ENCODE assay signal across 18 mouse cellular contexts in the genomic region with DNA sequence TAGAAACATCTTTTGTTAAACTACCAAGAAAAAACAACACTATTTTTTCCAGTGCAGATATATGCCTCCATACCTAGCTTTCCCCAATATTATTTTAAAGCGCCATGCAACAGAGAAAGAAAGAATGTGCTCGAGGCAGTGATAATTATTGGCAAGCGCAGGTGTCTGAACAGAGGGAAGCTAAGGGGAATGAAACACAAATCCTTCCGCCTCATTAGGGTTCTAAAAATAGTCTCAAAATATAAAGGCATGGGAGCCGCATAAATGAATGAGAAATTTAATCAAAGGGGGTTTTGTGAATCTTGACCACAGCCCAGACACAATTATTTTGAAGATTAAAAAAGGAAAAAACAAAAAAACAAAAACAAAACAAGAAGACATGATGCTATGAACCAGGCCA. TPM values are rescaled to one million over a fixed set of nuclear protein-coding genes. Genes with fewer than 3 reads are reported as not detected.
DNase-seq lines count a peak whose midpoint lies in the region; ATAC-seq and TF ChIP-seq lines count a peak whose summit lies in the region.
"Had no signal": no experiment of that assay in that cellular context is flagged by ENCODE, and none has a peak within 500 bp of the region (broad histone marks: within the 10 kb centered on the region; RNA-seq: fewer than 3 reads in every experiment).

No protein-coding gene starts in this region.

- no peak overlapping the region for H3K9ac ChIP-seq in embryonic facial prominence, embryonic 14.5 days (ENCODE audit: low read depth, low read length)
- no peak overlapping the region for H3K9ac ChIP-seq in hindbrain, embryonic 14.5 days
- H3K9ac ChIP-seq in midbrain, postnatal 0 days (replicated peaks; ENCODE audit: low read length, poor library complexity, severe bottlenecking), result no peak overlapping the region
- H3K9ac ChIP-seq: heart, embryonic 15.5 days; neural tube, embryonic 13.5 days; stomach, embryonic 15.5 days had no signal

- no peak overlapping the region for H3K4me2 ChIP-seq in embryonic facial prominence, embryonic 14.5 days (ENCODE audit: low read depth, low read length)
- no peak overlapping the region for H3K4me2 ChIP-seq in hindbrain, embryonic 14.5 days (replicated peaks)
- no peak overlapping the region for H3K4me2 ChIP-seq in midbrain, postnatal 0 days (ENCODE audit: low read depth, low read length, poor library complexity, severe bottlenecking)
- H3K4me2 ChIP-seq: heart, embryonic 15.5 days; neural tube, embryonic 13.5 days; stomach, embryonic 15.5 days had no signal

- no peak overlapping the region for H3K27ac ChIP-seq in embryonic facial prominence, embryonic 14.5 days (replicated peaks; ENCODE audit: low read depth, low read length)
- H3K27ac ChIP-seq in embryonic facial prominence, embryonic 10.5 days (replicated peaks), result no peak overlapping the region
- H3K27ac ChIP-seq in hindbrain, embryonic 14.5 days, result 0 out of 2 replicates have a peak overlapping the region, but pooled peaks have one; percentile 16
- H3K27ac ChIP-seq in hindbrain, embryonic 10.5 days, result no peak overlapping the region
- H3K27ac ChIP-seq in midbrain, postnatal 0 days (ENCODE audit: low read depth, low read length), result no peak overlapping the region
- H3K27ac ChIP-seq: heart, embryonic 15.5 days; neural tube, embryonic 13.5 days; stomach, embryonic 15.5 days had no signal

- no peaks in the 10 kb centered on the region for H3K27me3 ChIP-seq in embryonic facial prominence, embryonic 14.5 days (replicated peaks; ENCODE audit: control insufficient read depth, insufficient read depth, low read length)
- H3K27me3 ChIP-seq in embryonic facial prominence, embryonic 10.5 days (replicated peaks; ENCODE audit: low read depth, poor library complexity, severe bottlenecking), result no peaks in the 10 kb centered on the region
- H3K27me3 ChIP-seq in hindbrain, embryonic 14.5 days (ENCODE audit: control insufficient read depth, insufficient read depth, low read length), result no peaks in the 10 kb centered on the region
- H3K27me3 ChIP-seq in hindbrain, embryonic 10.5 days (ENCODE audit: insufficient read depth, poor library complexity, severe bottlenecking), result no peaks in the 10 kb centered on the region
- H3K27me3 ChIP-seq in midbrain, postnatal 0 days (ENCODE audit: insufficient read depth, low read length), result no peaks in the 10 kb centered on the region
- H3K27me3 ChIP-seq: heart, embryonic 15.5 days; neural tube, embryonic 13.5 days; Patski; stomach, embryonic 15.5 days had no signal

- H3K4me3 ChIP-seq in embryonic facial prominence, embryonic 14.5 days (ENCODE audit: low read depth, low read length), result no peak overlapping the region
- no peak overlapping the region for H3K4me3 ChIP-seq in embryonic facial prominence, embryonic 10.5 days
- H3K4me3 ChIP-seq in hindbrain, embryonic 14.5 days (replicated peaks; ENCODE audit: low read length), result no peak overlapping the region
- no peak overlapping the region for H3K4me3 ChIP-seq in hindbrain, embryonic 10.5 days
- H3K4me3 ChIP-seq in midbrain, postnatal 0 days (ENCODE audit: low read depth, low read length), result no peak overlapping the region
- H3K4me3 ChIP-seq: heart, embryonic 15.5 days; neural tube, embryonic 13.5 days; stomach, embryonic 15.5 days had no signal

- WGBS in embryonic facial prominence, embryonic 14.5 days, result 65% methylated on average over 5 of the region's 5 CpGs
- 71% methylated on average over 5 of the region's 5 CpGs for WGBS in embryonic facial prominence, embryonic 10.5 days
- WGBS in hindbrain, embryonic 14.5 days, result 34% methylated on average over 5 of the region's 5 CpGs
- WGBS in hindbrain, embryonic 10.5 days, result 76% methylated on average over 5 of the region's 5 CpGs
- WGBS in midbrain, postnatal 0 days, result 35% methylated on average over 5 of the region's 5 CpGs

- TF ChIP-seq CTCF in midbrain, postnatal 0 days (IDR thresholded peaks at IDR 0.05), result no peak

- no peaks in the 10 kb centered on the region for H3K4me1 ChIP-seq in embryonic facial prominence, embryonic 14.5 days (ENCODE audit: control insufficient read depth, insufficient read depth, low read length)
- H3K4me1 ChIP-seq in embryonic facial prominence, embryonic 10.5 days, result 0 out of 2 replicates have a peak, but pooled peaks cover 4% of the 10 kb centered on the region
- 0 out of 2 replicates have a peak, but pooled peaks cover 4% of the 10 kb centered on the region for H3K4me1 ChIP-seq in hindbrain, embryonic 14.5 days (replicated peaks; ENCODE audit: control insufficient read depth, insufficient read depth, low read length)
- H3K4me1 ChIP-seq in hindbrain, embryonic 10.5 days (replicated peaks), result peaks cover 7% of the 10 kb centered on the region; the same call in 1 of the 2 replicates
- H3K4me1 ChIP-seq in midbrain, postnatal 0 days (ENCODE audit: insufficient read depth, low read length), result no peaks in the 10 kb centered on the region
- H3K4me1 ChIP-seq: stomach, embryonic 15.5 days had no signal

- peak; percentile 54 for DNase-seq in embryonic facial prominence, embryonic 14.5 days (ENCODE audit: low spot score)
- no peak for DNase-seq in embryonic facial prominence, embryonic 10.5 days (ENCODE audit: low spot score)
- no peak for DNase-seq in hindbrain, embryonic 14.5 days (ENCODE audit: low spot score)
- no peak for DNase-seq in hindbrain, embryonic 10.5 days (ENCODE audit: low spot score)
- DNase-seq in Muller cell, postnatal 12 days (ENCODE audit: inconsistent ontology term), result peak; percentile 90
- DNase-seq in midbrain, postnatal 0 days (ENCODE audit: low spot score), result peak; percentile 55
- DNase-seq in layer of hippocampus, postnatal 10 days (ENCODE audit: low spot score in 2 of 2), result no peak
- DNase-seq: adrenal gland, postnatal 36 days; cerebellum, adult 8-10 months; kidney, adult 8-10 months; kidney, postnatal 14 days; layer of hippocampus, postnatal 36 days; lung, postnatal 4 days; thymus, postnatal 25 days had no signal

- ATAC-seq in embryonic facial prominence, embryonic 14.5 days (ENCODE audit: low read depth), result no peak
- no peak for ATAC-seq in hindbrain, embryonic 14.5 days (ENCODE audit: low FRiP score)
- ATAC-seq in midbrain, postnatal 0 days (ENCODE audit: low FRiP score), result no peak
- ATAC-seq: Patski had no signal

- no peaks in the 10 kb centered on the region for H3K9me3 ChIP-seq in embryonic facial prominence, embryonic 14.5 days (ENCODE audit: control insufficient read depth, low read length)
- H3K9me3 ChIP-seq in embryonic facial prominence, embryonic 10.5 days, result no peaks in the 10 kb centered on the region
- no peaks in the 10 kb centered on the region for H3K9me3 ChIP-seq in hindbrain, embryonic 14.5 days (ENCODE audit: control insufficient read depth, low read length)
- no peaks in the 10 kb centered on the region for H3K9me3 ChIP-seq in hindbrain, embryonic 10.5 days
- H3K9me3 ChIP-seq in midbrain, postnatal 0 days (ENCODE audit: low read length), result no peaks in the 10 kb centered on the region
- H3K9me3 ChIP-seq: heart, embryonic 15.5 days; neural tube, embryonic 13.5 days; stomach, embryonic 15.5 days had no signal

- H3K36me3 ChIP-seq in embryonic facial prominence, embryonic 14.5 days (ENCODE audit: control insufficient read depth, insufficient read depth, low read length), result no peaks in the 10 kb centered on the region
- H3K36me3 ChIP-seq in embryonic facial prominence, embryonic 10.5 days (replicated peaks), result no peaks in the 10 kb centered on the region
- H3K36me3 ChIP-seq in hindbrain, embryonic 14.5 days (replicated peaks; ENCODE audit: control insufficient read depth, insufficient read depth), result no peaks in the 10 kb centered on the region
- no peaks in the 10 kb centered on the region for H3K36me3 ChIP-seq in hindbrain, embryonic 10.5 days
- no peaks in the 10 kb centered on the region for H3K36me3 ChIP-seq in midbrain, postnatal 0 days (ENCODE audit: insufficient read depth, low read length)
- H3K36me3 ChIP-seq: heart, embryonic 15.5 days; neural tube, embryonic 13.5 days; stomach, embryonic 15.5 days had no signal

RNA-seq across cellular contexts. Expression of a gene that starts 23.5 kb away (rescaled TPM):
- polyA plus RNA-seq in embryonic facial prominence, embryonic 14.5 days (2014; fragmentation: Nextera tagmentation; extraction: Ambion mirVana), result 9.7 and 10.6 TPM in 2 replicates
- polyA plus RNA-seq in embryonic facial prominence, embryonic 10.5 days (2016; fragmentation: Nextera tagmentation; extraction: Ambion mirVana), result 9.0 and 9.8 TPM in 2 replicates
- 3.9 and 4.2 TPM in 2 replicates for polyA plus RNA-seq in hindbrain, embryonic 14.5 days (2014; fragmentation: Nextera tagmentation; extraction: Ambion mirVana)
- 6.2 and 6.6 TPM in 2 replicates for polyA plus RNA-seq in hindbrain, embryonic 10.5 days (2016; fragmentation: Nextera tagmentation; extraction: Ambion mirVana)
- total RNA-seq in midbrain, postnatal 0 days (2014; rRNA removed), result 9.5 and 9.7 TPM in 2 replicates
- 4.2 and 5.5 TPM in 2 replicates for polyA plus RNA-seq in midbrain, postnatal 0 days (2015; fragmentation: Nextera tagmentation; extraction: Ambion mirVana)
- total RNA-seq in layer of hippocampus, postnatal 10 days (2021), result 10 to 100 TPM; 18.3 to 25.0 TPM

Comparison
In these comparisons a context has a peak if more than half of its experiments do, and no peak if none do; other contexts are left out.
1. DNase-seq: peak in embryonic facial prominence, embryonic 14.5 days (single experiment), Muller cell, postnatal 12 days (single experiment) and midbrain, postnatal 0 days (single experiment); none in embryonic facial prominence, embryonic 10.5 days (single experiment), hindbrain, embryonic 14.5 days (single experiment), hindbrain, embryonic 10.5 days (single experiment) and layer of hippocampus, postnatal 10 days (0 of 2).